Mouse (Mus musculus): Measurements from ENCODE around the gene Aldh1l1.

GRCm38 (mm10) chr6:90625207-90625994 lies 139.2 kb downstream of the Aldh1l1 start:
- TF ChIP-seq BHLHE40 (IDR thresholded peaks at IDR 0.05; ENCODE audit: low read depth, low read length), result no peak
- peak in 1 of 2 experiments; percentile 11; a peak in 1 of 4 replicates for TF ChIP-seq CTCF (conservative IDR thresholded peaks at IDR 0.05 in 1 of 2, IDR thresholded peaks at IDR 0.05 in 1 of 2; ENCODE audit: low read depth in 2 of 2, low read length in 2 of 2)
- TF ChIP-seq UBTF (IDR thresholded peaks at IDR 0.05; ENCODE audit: low read depth, low read length), result no peak
- TF ChIP-seq MAX (IDR thresholded peaks at IDR 0.05; ENCODE audit: low read length), result no peak
- TF ChIP-seq POLR2A (IDR thresholded peaks at IDR 0.05; ENCODE audit: low read depth, low read length), result no peak

Measured in CH12.LX (cell line).